Mouse (Mus musculus) forebrain, embryonic 12.5 days (tissue): ENCODE data around the gene Gmfb. TPM values are rescaled to one million over a fixed set of nuclear protein-coding genes. Genes with fewer than 3 reads are reported as not detected.
A peak's percentile ranks its signal among the peaks of the same experiment; 100 is the strongest.

Experiments
- ATAC-seq: fragments of 200-750 bp; cut with Nextera tagmentation; 2 replicates; pipeline ENCODE4 v1.8.0; 2017; ENCODE audit warnings: moderate TSS enrichment; ENCODE audit not compliant: low FRiP score
- H3K27ac ChIP-seq: fragments of 300-500 bp; sonication (generic); 2 replicates; pipeline ENCODE4 v1.5.1; 2016; ENCODE audit warnings: mild to moderate bottlenecking
- H3K27me3 ChIP-seq: fragments of 300-500 bp; sonication (generic); 2 replicates; pipeline ENCODE4 v1.6.1; 2016; ENCODE audit warnings: mild to moderate bottlenecking
- H3K36me3 ChIP-seq: fragments of 300-500 bp; sonication (generic); replicated peaks from 2 replicates; pipeline ENCODE4 v1.6.1; 2016; ENCODE audit warnings: mild to moderate bottlenecking
- H3K4me1 ChIP-seq: fragments of 300-500 bp; sonication (generic); 2 replicates; pipeline ENCODE4 v1.6.1; 2016
- H3K4me2 ChIP-seq: fragments of 300-500 bp; sonication (generic); 2 replicates; pipeline ENCODE4 v1.6.1; 2016; ENCODE audit warnings: mild to moderate bottlenecking, moderate library complexity
- H3K4me3 ChIP-seq: fragments of 300-500 bp; sonication (generic); replicated peaks from 2 replicates; pipeline ENCODE4 v1.5.1; 2016; ENCODE audit warnings: mild to moderate bottlenecking
- H3K9ac ChIP-seq: fragments of 300-500 bp; sonication (generic); 2 replicates; pipeline ENCODE4 v1.6.1; 2016; ENCODE audit warnings: mild to moderate bottlenecking
- H3K9me3 ChIP-seq: fragments of 300-500 bp; sonication (generic); 2 replicates; pipeline ENCODE4 v1.6.1; 2016
- WGBS: fragments of 180-500 bp; shearing (Covaris S2); methylation state at CpG from one replicate; pipeline ENCODE4 v1.1.7; 2016; 5-methylcytosine and 5-hydroxymethylcytosine counted together
- polyA plus RNA-seq: library from polyadenylated mRNA; unstranded; fragments of >200 nt; fragmentation: Nextera tagmentation; extraction: Ambion mirVana; gene quantifications from 2 replicates; pipeline ENCODE4 v1.2.1, GENCODE M21; 2016

Gmfb gene
- polyA plus RNA-seq, 1 experiment from 2014 or later = 110 TPM

DNA sequence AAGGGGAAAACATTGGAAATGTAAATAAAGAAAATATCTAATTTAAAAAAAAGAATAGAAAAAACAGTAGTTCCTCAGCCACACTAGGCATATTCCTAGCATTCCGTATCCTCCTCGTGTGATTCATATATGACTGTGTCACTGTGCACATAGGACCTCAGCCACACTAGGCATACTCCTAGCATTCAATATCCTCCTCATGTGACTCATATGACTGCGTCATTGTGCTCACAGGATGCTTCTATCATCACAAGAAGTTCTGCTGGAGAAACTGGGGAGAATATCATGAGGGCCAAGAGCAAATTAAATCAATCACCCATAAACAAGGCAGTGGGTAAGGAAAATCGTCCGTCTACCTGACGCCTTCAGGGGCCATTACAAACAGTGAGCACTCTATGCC lies 31.3 kb downstream of the Gmfb start:
- Histone ChIP-seq H3K4me3 (no peak overlapping the region), H3K4me1 (peaks cover 12% of the 10 kb centered on the region), H3K4me2 (no peak overlapping the region), H3K9me3 (no peaks in the 10 kb centered on the region), H3K9ac (no peak overlapping the region; the same call in 1 of the 2 replicates), H3K27me3 (no peaks in the 10 kb centered on the region), H3K36me3 (no peaks in the 10 kb centered on the region), H3K27ac (no peak overlapping the region)
- no peak for ATAC-seq
- 93% methylated on average over 6 of the region's 6 CpGs for WGBS

DNA sequence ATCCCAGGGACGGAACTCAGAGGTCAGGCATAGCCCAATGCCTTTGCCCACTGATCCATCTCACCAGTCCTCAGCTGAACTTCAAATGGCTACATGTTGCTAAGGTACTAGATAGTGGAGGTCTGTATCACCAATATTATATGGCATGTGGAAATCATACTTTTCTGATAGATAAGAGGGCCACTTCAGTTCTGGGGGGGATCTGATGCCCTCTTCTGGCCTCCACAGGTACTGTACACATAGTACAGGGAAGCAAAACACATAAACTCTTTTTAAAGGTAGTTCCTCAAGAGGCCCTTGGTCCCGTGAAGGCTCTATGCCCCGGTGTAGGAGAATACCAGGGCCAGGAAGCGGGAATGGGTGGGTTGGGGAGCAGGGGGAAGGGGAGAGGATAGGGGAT lies 31.7 kb downstream of the Gmfb start:
- 66% methylated on average over 4 of the region's 4 CpGs for WGBS
- H3K4me2 ChIP-seq = no peak overlapping the region
- H3K36me3 ChIP-seq = no peaks in the 10 kb centered on the region
- peaks cover 14% of the 10 kb centered on the region for H3K4me1 ChIP-seq
- no peaks in the 10 kb centered on the region for H3K9me3 ChIP-seq
- H3K27me3 ChIP-seq = no peaks in the 10 kb centered on the region
- no peak overlapping the region for H3K9ac ChIP-seq
- no peak overlapping the region for H3K27ac ChIP-seq
- no peak overlapping the region for H3K4me3 ChIP-seq
- ATAC-seq = no peak

DNA sequence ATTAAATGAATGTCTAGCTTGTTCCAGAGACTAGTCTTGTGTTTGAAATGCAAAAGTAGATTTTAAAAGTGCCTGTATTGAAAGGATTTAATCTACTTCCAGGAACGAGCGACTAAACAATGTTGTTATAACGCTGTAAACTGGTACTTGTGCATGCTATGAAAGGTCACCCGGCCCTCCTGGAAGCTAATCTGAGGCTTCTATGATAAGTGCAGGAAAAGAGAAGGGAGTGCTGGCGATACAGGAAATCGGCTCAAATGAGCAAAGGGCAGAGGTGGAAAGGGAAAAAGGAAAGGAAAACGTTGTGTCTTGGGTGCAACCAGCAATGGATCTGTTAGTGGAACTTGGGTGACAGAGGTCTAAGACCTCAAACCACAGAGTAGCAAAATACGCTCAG lies 33.5 kb downstream of the Gmfb start:
- Histone ChIP-seq H3K36me3 (0 out of 2 replicates have a peak, but pooled peaks cover 13% of the 10 kb centered on the region), H3K4me1 (peaks cover 16% of the 10 kb centered on the region), H3K27me3 (no peaks in the 10 kb centered on the region), H3K9me3 (no peaks in the 10 kb centered on the region), H3K4me2 (peak overlapping the region; percentile 70), H3K9ac (no peak overlapping the region), H3K4me3 (peak overlapping the region; percentile 99; the same call in 1 of the 2 replicates), H3K27ac (peak overlapping the region; percentile 54; the same call in 1 of the 2 replicates)
- WGBS = 25% methylated on average over 8 of the region's 8 CpGs
- ATAC-seq = no peak

DNA sequence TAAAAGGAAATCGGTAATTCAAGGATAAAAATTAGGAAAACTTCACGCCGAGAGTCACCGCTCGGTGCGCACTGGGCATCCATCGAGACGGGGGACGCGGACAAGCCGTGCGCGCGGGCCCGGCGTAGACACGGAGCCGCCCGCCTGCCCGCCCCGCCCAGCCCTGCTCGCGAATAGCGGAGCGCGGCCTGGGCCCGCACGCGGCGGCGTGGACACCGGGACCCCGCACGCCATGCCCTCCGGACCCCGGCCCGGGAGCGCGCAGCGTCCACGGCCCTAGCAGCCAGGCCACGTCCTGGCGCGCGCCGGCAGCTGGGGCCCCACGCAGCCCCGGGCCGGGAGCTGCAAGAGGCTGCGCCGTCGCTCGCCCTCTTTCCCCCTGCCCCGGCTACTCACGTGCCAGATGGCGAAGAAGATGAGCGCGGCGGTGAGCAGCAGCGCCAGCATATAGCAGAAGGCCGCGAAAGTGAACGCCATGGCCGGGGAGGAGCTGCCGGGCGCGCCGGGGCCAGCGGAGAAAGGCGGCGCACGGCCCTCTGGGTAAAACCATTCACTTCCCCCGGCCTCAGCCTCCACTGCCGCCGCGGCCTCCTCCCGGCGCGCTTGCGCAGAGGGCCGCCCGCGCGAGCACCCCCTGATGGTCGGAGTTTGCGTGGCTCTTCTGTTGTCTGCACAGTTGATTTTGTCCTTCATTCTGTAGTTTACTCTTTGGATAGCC lies 34.1 kb downstream of the Gmfb start, which contains the start of gene Cnih1:
TSS of gene Cnih1 (minus strand) at position 625 of the 718 bp plus-strand sequence.
- Histone ChIP-seq H3K4me3 (peak within 1 kb of the TSS; percentile 99), H3K9ac (peak within 1 kb of the TSS; percentile 98), H3K9me3 (no peaks in the 10 kb centered on the region), H3K36me3 (peaks cover 17% of the 10 kb centered on the region; the same call in 1 of the 2 replicates), H3K4me2 (peak within 1 kb of the TSS; percentile 70), H3K4me1 (peaks cover 16% of the 10 kb centered on the region), H3K27me3 (no peaks in the 10 kb centered on the region), H3K27ac (peak within 1 kb of the TSS; percentile 98)
- ATAC-seq = peak; percentile 97
- under 1% methylated on average over 81 of the region's 86 CpGs for WGBS

DNA sequence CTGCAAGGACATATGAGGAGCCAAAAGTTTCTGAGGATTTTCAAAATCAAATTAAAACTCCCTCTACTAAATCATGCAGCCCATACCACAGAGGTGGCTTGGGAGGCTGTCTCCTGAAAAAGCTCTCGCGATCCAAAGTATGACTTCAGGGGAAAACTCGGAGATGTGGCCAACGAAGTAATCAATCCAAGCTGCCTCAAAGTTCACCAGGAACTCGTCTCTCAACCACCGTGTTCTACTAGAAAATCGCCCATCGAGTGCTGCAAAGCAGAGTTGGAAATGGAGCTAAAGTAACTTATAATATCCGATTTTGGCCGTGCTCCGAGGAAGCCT lies 34.6 kb downstream of the Gmfb start:
- Histone ChIP-seq H3K9ac (peak overlapping the region; percentile 98), H3K27me3 (no peaks in the 10 kb centered on the region), H3K4me3 (peak overlapping the region; percentile 99), H3K4me2 (peak overlapping the region; percentile 70), H3K9me3 (no peaks in the 10 kb centered on the region), H3K4me1 (peaks cover 16% of the 10 kb centered on the region), H3K36me3 (peaks cover 22% of the 10 kb centered on the region), H3K27ac (peak overlapping the region; percentile 98)
- WGBS = under 1% methylated on average over 11 of the region's 11 CpGs
- no peak for ATAC-seq

DNA sequence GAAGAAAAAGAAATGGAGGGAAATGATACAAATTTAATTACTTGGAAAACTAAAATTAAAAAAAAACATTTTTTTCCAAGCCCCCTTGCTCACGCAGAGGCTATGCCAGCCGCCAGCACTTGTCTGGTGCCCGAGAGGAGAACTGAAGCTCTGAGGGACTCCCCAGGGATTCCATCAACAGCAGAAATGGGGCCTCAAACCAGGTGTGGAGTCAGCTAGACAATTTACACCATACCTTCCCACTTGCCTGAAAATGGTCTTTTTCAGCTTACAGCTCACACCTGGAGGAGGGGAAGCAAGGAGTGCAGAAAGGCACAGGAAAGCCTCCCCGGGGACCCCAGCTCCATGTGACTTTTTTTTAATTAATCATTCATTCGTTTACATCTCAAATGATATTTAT lies 36.8 kb downstream of the Gmfb start:
- no peak for ATAC-seq

DNA sequence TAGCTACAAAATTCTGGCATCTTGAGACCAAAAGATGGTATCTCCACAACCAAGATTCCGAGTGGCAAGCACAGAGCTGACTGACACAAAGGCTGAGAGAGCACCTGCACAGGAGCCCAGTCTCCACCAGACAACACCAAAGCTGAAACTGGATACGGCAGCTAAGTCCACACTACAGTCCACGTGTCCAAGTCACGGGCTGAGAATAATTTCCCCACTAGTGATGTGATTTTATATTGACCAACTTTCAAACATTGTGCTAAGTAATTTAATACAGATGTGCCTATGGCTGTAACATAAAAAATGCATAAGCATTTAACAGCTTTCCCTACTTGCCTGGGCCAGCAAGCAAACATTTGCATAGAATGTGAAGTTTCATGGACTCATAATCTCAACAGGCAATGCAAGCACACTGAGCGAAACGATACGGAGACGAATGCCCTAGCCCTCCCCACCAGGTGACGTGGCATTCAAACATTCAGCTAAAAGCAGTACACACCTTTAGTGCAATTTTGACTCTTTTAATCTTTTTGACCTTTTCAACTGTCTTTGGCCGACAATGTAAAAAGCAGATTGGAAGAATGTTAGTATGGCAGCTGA lies 38.6 kb downstream of the Gmfb start:
- Histone ChIP-seq H3K4me2 (no peak overlapping the region), H3K27ac (no peak overlapping the region), H3K9me3 (peaks cover 10% of the 10 kb centered on the region), H3K4me3 (no peak overlapping the region), H3K27me3 (no peaks in the 10 kb centered on the region), H3K9ac (no peak overlapping the region), H3K4me1 (peaks cover 16% of the 10 kb centered on the region), H3K36me3 (peaks cover 59% of the 10 kb centered on the region)
- 93% methylated on average over 10 of the region's 10 CpGs for whole genome bisulfite sequencing
- no peak for ATAC-seq

More for the DNA sequence above, 36.8 kb downstream of the Gmfb start:
- peaks cover 41% of the 10 kb centered on the region for H3K36me3 ChIP-seq
- no peaks in the 10 kb centered on the region for H3K9me3 ChIP-seq
- no peak overlapping the region for H3K4me3 ChIP-seq
- WGBS = 89% methylated on average over 5 of the region's 5 CpGs
- peaks cover 16% of the 10 kb centered on the region for H3K4me1 ChIP-seq
- H3K4me2 ChIP-seq = no peak overlapping the region
- no peak overlapping the region for H3K27ac ChIP-seq
- H3K27me3 ChIP-seq = no peaks in the 10 kb centered on the region
- H3K9ac ChIP-seq = no peak overlapping the region

DNA sequence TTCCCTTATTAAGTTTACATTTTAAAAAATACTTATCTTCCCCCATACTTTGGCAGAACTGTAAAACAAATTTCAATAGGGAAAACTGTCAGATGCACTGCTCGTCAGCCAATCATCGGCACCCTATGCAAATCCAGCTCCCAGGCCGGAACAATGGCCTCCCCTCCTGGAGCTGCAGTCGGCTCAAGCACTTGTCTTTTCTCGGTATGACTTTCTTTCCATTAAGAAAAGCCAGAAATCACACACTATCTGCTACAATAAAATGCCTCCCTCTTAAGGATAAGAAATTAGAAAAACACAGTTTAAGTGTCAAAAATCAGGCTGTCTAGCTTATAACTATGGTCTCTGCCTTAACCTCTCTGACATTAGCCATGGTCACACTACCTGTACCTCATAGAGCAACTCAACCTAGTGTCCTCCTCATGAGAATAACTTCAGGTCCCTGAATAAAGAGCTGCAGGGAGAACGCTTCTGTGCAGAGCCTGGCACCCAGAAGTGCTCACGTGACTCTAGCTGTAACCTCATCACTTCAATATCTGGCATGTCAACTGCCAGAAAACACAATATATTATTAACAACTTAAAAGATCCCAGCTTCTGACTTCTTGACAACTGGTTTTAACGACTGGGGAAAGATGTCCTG lies 39.7 kb downstream of the Gmfb start:
- ATAC-seq = no peak
- Histone ChIP-seq H3K4me2 (no peak overlapping the region), H3K9ac (no peak overlapping the region), H3K9me3 (peaks cover 10% of the 10 kb centered on the region), H3K36me3 (peaks cover 69% of the 10 kb centered on the region), H3K4me3 (no peak overlapping the region), H3K27me3 (no peaks in the 10 kb centered on the region), H3K4me1 (peaks cover 15% of the 10 kb centered on the region), H3K27ac (no peak overlapping the region)
- WGBS = 87% methylated on average over 8 of the region's 8 CpGs

DNA sequence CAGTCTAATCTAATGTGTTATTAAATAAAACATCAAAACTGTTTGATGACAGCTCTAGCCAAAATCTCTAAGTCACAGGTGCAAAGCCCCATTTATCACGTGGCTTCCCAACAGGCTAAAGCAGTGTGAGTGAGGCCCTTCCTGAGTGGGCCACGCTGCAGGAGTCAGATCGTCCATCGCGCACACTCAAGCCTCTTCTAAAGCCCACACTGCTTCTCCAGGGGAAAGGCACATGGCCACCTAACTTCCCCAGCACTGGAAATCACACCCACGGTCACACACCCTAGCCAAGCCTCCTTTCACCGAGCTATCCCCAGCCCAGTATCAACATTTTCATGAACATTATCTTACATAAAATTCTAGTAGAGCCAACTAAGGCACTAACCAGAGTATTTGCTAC lies 41.0 kb downstream of the Gmfb start:
- no peak overlapping the region for H3K27ac ChIP-seq
- no peak overlapping the region for H3K4me3 ChIP-seq
- no peak overlapping the region for H3K4me2 ChIP-seq
- peaks cover 79% of the 10 kb centered on the region for H3K36me3 ChIP-seq
- H3K9ac ChIP-seq = no peak overlapping the region
- 97% methylated on average over 7 of the region's 7 CpGs for WGBS
- peaks cover 10% of the 10 kb centered on the region for H3K9me3 ChIP-seq
- H3K4me1 ChIP-seq = peaks cover 5% of the 10 kb centered on the region
- ATAC-seq = no peak
- no peaks in the 10 kb centered on the region for H3K27me3 ChIP-seq

DNA sequence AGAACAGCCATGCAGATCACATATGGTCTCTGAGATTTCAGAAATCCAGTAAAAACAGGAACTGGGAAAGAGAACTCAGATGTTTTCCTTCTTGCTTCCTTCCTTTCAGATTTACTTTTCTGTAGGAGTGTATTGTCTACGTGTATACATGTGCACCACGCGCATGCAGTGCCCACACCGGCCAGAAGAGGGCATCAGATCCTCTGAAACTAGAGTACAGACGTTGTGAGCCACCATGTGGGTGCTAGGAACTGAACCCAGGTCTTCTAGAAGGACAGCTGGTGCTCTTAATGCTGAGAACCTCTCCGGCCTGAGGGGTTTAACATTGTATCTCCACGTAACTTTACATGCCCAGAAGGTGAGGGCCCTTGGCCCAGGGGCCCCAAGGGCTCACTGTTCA lies 42.8 kb downstream of the Gmfb start:
- Histone ChIP-seq H3K36me3 (peaks cover 87% of the 10 kb centered on the region), H3K9me3 (peaks cover 10% of the 10 kb centered on the region), H3K4me2 (no peak overlapping the region), H3K9ac (no peak overlapping the region), H3K27me3 (no peaks in the 10 kb centered on the region), H3K4me1 (no peaks in the 10 kb centered on the region), H3K4me3 (no peak overlapping the region), H3K27ac (no peak overlapping the region)
- ATAC-seq = no peak
- 98% methylated on average over 7 of the region's 7 CpGs for WGBS

DNA sequence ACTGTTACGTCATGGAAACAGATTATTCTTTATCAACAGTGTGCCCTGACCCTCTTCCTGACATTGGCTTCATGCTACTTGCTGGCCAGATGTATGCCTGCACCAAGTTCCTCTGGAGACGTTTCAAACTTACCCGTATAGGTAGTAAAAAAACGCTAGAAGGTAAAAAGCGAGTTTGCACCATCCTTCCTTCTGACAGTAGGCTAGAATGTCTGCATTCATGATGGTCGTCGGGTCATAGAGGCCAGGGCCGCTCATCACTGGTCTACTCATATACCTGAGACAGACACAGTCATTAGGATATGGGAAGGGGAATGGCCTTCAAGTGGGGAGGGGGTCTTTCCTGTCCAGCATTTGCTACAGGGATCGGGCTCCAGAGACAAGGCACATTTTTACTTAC lies 43.3 kb downstream of the Gmfb start:
- ATAC-seq = no peak
- H3K9me3 ChIP-seq = peaks cover 10% of the 10 kb centered on the region
- H3K4me3 ChIP-seq = no peak overlapping the region
- H3K4me2 ChIP-seq = no peak overlapping the region
- H3K27ac ChIP-seq = no peak overlapping the region
- H3K36me3 ChIP-seq = peaks cover 86% of the 10 kb centered on the region
- H3K27me3 ChIP-seq = no peaks in the 10 kb centered on the region
- no peak overlapping the region for H3K9ac ChIP-seq
- WGBS = 98% methylated on average over 9 of the region's 9 CpGs
- no peaks in the 10 kb centered on the region for H3K4me1 ChIP-seq

DNA sequence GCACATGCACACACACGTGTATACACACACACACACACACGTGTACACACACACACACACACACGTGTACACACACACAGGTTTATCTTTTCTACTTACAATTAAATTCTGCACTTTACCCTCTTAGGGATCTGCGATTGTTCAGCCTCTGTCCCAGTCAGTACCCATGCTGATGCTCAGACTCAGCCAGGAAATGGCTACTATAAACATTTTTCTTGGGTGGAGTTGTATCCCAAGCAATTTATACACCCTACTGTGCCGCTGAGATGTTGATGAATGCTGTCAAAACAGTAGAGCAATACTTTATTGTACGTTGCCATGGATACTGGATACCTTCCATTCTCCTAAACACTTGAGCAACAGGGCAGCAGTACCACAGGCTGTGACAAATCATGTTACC lies 52.0 kb downstream of the Gmfb start:
- H3K27ac ChIP-seq = no peak overlapping the region
- 79% methylated on average over 6 of the region's 6 CpGs for WGBS
- no peaks in the 10 kb centered on the region for H3K4me1 ChIP-seq
- H3K36me3 ChIP-seq = peaks cover 58% of the 10 kb centered on the region
- no peak overlapping the region for H3K4me3 ChIP-seq
- no peak for ATAC-seq
- no peak overlapping the region for H3K9ac ChIP-seq
- H3K4me2 ChIP-seq = no peak overlapping the region
- H3K27me3 ChIP-seq = no peaks in the 10 kb centered on the region
- H3K9me3 ChIP-seq = no peaks in the 10 kb centered on the region
